Mouse (Mus musculus): ENCODE results near the gene Emc3. TPM values are rescaled to one million over a fixed set of nuclear protein-coding genes. Genes with fewer than 3 reads are reported as not detected.

The Emc3 gene
- 29.5 and 38.6 TPM in 2 replicates for polyA plus RNA-seq (2012)

DNA sequence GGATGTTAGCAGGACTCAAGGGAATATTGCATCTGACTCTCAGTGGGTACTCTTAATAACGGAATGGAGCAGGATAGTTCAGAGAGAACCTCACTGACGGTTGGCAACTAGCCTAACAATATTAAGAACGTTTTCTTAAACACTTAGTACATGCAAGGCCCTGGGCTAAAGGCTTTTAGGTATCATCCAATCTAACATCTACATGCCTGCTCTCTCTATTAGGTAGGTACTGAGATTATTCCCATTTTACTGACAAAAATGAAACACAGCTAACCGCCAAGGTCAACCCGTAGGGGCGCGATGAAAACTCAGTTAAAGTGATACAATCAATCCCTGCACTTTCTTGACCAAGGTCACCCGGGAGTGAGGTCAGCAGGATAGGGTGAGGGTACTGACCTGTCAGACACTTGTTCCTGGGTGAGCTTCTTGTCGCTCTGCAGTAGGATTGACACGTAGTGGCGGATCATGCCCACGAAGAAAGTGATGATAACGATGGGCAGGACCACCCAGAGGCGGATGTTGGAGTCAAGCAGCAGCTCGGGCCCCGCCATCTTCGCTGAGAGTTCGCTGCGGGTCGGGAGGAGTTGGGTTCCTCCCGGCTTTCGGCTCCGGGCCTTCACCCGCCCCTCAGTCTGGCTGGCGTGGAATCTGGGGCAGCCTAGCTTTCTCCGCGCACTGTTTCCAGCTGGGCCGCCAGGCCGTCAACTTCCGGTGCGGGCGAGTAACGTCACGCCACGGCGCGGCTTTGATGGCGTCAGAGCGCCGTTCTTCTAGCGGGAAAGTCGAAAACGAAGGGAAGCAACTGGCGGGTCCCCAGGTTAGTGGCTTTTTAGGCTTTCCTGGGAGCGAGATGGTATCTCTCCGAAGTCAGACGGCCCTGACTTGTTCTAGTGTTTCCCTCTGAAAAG, at the start of gene Emc3, which contains the start of gene Fancd2:
Gene Emc3 (minus strand): TSS at position 721 of the 908 bp plus-strand sequence.
Gene Fancd2 (plus strand): TSS at position 751 of the 908 bp plus-strand sequence.
- no peak for TF ChIP-seq GATA1 (IDR thresholded peaks at IDR 0.05; ENCODE audit: low read length)

- no peak for TF ChIP-seq GATA1 (IDR thresholded peaks at IDR 0.05; ENCODE audit: low read length)
Observed at GRCm38 (mm10) chr6:113579306-113579705, 47.9 kb upstream of the Emc3 start.

DNA sequence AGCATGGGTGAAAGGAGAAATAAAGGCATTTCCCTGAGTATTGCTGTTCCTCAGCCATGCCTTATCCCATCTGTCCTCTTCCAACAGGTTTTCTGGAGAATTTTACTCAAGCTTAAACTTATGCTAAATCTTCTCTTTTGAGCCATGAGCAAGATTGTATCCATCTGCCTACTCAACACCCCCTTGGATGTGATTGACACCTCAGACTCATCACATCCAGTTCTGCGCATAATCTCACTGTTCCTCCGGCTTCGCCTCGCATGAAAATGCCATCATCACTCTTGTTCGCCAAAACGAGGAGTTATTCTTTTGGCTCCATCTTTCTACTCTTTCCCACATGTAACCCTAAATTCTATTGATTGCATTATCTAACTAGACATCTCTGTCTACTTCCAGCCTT, 44.6 kb upstream of the Emc3 start:
- TF ChIP-seq GATA1 (IDR thresholded peaks at IDR 0.05; ENCODE audit: low read length), result no peak

- no peak for TF ChIP-seq GATA1 (IDR thresholded peaks at IDR 0.05; ENCODE audit: low read length)
Observed at GRCm38 (mm10) chr6:113564557-113564956, 33.1 kb upstream of the Emc3 start.

DNA sequence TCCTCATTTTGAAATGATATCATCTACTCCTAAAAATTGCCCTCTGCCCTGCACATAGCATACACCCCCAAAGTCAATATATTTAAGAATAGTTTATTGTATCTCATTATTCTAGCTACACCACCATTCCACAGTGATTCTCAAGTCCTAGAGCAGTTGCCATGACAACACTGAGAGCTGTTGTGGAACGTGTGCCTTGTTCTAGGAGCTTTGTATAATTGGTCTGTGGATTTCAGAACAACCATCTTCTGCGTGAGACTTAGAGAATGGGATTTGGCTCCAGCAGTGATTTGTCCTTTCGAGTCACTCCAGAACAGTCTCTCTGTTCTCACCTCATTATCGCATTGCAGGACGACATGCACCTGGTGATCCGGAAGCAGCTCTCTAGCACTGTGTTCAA, 28.3 kb upstream of the Emc3 start:
- TF ChIP-seq GATA1 (IDR thresholded peaks at IDR 0.05; ENCODE audit: low read length), result no peak

- TF ChIP-seq GATA1 (IDR thresholded peaks at IDR 0.05; ENCODE audit: low read length), result no peak
Observed at GRCm38 (mm10) chr6:113543906-113544481, 12.5 kb upstream of the Emc3 start.

DNA sequence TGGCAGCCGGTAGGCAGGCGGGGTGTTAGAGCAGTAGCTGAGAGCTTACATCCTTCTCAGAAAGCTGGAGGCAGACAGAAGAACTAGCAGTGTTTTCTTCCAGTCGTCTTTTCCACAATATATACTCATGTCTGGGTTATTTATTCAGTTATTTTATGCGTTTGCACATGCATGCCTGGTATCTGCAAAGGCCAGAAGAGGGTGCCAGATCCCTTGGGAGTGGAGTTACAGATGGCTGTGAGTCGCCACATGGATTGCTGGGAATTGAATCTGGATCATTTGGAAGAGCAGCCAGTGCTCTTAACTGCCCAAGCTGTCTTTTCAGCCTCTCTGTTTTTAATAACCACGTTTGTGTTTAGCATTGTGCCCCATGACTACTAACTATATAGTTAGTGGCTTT, 10.2 kb upstream of the Emc3 start:
- no peak for TF ChIP-seq GATA1 (IDR thresholded peaks at IDR 0.05; ENCODE audit: low read length)

DNA sequence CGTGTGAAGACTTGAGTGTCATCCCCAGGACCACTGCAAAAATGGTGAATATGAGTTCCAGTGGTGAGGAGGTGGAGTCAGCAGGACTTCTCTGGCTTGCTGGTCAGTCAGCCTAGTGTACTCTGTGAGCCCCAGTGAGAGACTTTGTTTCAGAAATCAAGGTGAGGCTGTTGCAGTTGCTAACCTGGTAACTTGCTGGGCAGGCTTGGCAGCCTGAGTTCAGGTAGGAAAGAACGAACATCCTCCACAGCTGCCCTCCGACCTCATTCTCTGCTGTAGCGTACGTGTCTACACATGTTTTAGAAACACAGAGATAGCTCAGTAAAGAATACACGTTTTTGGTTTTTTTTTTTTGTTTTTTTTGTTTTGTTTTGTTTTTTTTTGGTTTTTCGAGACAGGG, 3.4 kb upstream of the Emc3 start:
- no peak for TF ChIP-seq GATA1 (IDR thresholded peaks at IDR 0.05; ENCODE audit: low read length)

GRCm38 (mm10) chr6:113531840-113532404, 470 bp upstream of the Emc3 start:
- no peak for TF ChIP-seq GATA1 (IDR thresholded peaks at IDR 0.05; ENCODE audit: low read length)

GRCm38 (mm10) chr6:113523420-113523819, 8.0 kb downstream of the Emc3 start:
- TF ChIP-seq GATA1 (IDR thresholded peaks at IDR 0.05; ENCODE audit: low read length), result no peak

DNA sequence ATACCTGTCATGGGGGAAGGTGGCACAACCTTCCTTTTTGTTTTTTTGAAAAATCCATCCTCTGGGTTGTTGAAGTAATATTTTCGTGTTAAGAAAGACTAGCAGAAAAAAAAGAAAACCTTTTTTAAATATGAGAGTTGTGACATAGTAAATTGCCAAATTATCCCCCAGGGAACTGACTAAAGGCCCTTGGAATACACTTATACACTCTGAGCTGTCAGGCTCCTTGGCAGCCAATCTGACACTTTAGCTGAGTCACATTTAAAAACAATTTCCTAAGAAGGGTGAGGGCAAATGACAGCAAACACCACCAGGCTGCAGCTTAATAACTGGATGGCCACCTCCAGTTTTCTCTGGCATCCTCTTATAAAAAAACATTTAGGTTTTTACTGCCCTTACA, 9.1 kb downstream of the Emc3 start:
- no peak for TF ChIP-seq GATA1 (IDR thresholded peaks at IDR 0.05; ENCODE audit: low read length)

DNA sequence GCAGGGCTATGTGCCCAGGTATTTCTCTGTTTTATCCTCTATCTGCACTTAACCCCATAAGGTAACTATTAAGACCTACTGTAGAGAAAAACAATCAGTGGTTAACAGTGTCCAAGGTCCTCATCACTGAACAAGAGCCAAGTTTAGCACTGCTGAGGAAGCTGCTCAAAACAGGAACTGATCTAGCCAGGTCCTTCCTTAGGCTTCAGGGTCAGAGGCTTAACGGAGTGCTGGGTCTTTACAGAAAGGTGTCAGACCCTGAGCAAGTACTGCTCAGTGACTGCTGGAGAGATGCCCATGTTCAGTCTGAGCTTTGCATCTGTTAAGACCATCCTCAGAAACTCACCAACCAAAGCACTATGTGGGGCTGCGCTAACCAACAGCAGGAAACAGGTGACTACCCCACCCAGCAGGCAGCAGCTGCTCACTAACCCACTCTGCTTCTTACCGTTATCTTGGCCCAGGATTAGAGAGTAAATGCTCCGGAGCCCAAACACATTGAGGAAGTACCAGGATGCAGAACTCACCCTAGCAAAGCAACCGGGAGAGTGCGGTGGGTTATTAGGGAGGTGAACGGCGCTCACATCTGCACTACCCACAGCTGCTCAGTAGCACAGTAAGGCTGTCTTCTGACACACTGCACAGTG, 13.9 kb downstream of the Emc3 start:
- TF ChIP-seq GATA1 (IDR thresholded peaks at IDR 0.05; ENCODE audit: low read length), result no peak

DNA sequence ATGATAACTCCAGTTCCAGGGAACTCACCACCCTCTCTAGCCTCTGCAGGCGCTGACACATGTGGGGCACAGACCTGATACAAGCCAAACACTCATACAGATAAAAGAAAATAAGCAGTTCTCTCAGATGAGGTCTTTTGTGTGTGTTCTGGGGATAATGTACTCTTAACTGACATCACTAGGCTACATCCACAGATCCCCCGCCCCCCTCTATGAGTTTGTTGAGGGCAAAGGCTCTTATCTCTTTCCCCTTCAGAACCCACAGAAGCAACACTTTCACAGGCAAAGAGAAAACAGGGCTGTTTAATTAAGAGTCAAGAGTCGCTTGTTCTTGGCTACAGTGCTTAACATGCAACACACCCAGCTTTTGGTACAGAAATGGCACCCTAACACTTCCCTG, 16.9 kb downstream of the Emc3 start:
- TF ChIP-seq GATA1 (IDR thresholded peaks at IDR 0.05; ENCODE audit: low read length), result no peak

DNA sequence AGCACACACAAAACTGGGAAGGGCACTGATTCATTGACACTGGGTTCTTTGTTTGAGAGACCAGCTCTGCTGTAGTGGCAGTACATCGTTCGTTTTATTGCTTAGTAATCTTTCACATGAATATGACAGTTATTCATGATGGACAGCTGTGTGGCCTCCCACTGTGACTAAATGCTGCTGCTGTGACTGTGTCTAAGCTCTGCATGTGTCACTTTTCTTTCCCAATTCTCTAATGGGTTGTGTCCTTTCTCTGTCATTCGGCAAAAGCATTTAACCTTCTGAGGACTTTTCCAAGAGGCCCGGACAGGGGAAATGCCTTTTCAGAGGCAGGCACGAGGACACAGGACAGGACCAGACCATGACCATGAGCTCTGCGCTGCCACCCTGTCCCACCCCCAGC, 17.5 kb downstream of the Emc3 start:
- TF ChIP-seq GATA1 (IDR thresholded peaks at IDR 0.05; ENCODE audit: low read length), result no peak

DNA sequence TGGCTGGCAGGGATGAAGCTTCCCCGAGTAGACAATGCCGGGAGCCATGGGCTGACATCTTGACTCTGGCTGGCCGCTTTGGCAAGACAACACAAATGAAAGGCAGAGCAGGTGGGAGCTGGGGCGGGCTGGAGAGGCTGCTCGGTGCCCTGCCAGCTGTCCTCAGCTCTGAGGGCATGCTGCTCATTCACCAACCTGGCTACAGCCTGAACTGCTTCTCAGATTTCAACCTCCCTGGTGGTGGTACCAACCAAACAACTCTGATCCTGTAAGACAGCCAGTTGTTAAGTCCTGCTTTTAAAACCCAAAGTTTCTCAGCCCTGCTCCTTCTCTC, 22.5 kb downstream of the Emc3 start:
- no peak for TF ChIP-seq GATA1 (IDR thresholded peaks at IDR 0.05; ENCODE audit: low read length)

- TF ChIP-seq GATA1 (IDR thresholded peaks at IDR 0.05; ENCODE audit: low read length), result no peak
Observed at GRCm38 (mm10) chr6:113508272-113508946, 23.0 kb downstream of the Emc3 start.

Measured in G1E-ER4 (cell line).